Mouse (Mus musculus): Measurements from ENCODE around the gene Scyl2. TPM values are rescaled to one million over a fixed set of nuclear protein-coding genes. Genes with fewer than 3 reads are reported as not detected.
"Not testable (repeated sequence)": the region's sequence is repeated elsewhere in the genome, so short reads cannot be mapped to it uniquely, and the experiment has no call there.

Gene Scyl2
- total RNA-seq, 2 experiments from 2014 or later: 11.5 to 12.0 TPM

DNA sequence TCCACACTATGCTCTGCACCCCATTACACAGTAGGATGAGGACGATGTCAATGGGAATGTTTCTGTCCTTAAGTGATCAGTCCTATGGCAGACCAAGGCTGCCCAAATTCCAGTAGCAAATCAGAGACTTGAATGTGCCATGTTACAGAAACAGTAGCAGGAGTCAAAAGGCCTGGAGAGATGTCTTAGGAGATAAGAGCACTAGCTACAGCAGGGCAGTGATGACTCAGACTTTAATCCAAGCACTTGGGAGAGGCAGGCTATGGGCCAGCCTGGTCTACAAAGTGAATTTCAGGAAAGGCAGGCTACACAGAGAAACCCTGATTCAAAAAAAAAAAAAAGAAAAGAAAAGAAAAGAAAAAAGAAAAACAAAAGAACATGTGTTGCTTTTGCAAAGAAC, 6.6 kb downstream of the Scyl2 start:
- no peak for DNase-seq

- no peak for DNase-seq
Measured at GRCm38 (mm10) chr10:89678054-89678453, 8.0 kb downstream of the Scyl2 start.

GRCm38 (mm10) chr10:89676609-89677008, 9.5 kb downstream of the Scyl2 start:
- no peak for DNase-seq

- not testable (repeated sequence) for DNase-seq
Measured at GRCm38 (mm10) chr10:89670371-89670770, 15.7 kb downstream of the Scyl2 start.

- no peak for DNase-seq
Measured at GRCm38 (mm10) chr10:89667571-89667970, 18.5 kb downstream of the Scyl2 start.

- DNase-seq: no peak
Measured at GRCm38 (mm10) chr10:89665679-89666078, 20.4 kb downstream of the Scyl2 start.

DNA sequence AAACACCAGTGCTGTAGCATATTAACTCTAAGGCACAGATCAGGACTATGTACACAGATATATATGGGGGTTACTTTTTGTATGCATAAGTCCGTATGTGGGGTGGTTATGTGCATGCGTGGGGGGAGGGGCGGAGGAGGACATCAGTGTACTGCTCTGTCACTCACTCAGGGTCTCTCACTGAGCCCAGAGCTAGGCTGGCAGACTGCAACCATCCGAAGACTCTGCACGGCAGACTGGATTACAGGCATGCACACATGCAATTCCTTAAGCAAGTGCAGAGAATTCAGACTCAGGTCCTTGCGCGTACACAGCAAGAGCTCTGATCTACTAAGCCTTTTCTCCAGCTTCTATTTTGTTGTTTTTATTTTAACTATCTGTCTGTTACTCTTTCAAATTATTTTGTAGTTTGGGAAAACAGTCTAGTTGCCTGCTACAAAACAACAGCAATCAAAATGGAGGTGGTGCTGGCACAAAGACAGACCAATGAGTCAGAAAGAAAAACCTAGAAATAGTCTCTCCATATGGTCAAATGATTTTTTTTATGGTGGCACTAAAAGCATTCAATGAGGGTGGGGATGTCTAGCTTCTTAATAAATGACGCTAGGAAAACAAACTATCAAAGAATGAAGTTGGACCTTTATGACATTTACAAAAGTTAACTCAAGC, 21.0 kb downstream of the Scyl2 start:
- DNase-seq: no peak

DNA sequence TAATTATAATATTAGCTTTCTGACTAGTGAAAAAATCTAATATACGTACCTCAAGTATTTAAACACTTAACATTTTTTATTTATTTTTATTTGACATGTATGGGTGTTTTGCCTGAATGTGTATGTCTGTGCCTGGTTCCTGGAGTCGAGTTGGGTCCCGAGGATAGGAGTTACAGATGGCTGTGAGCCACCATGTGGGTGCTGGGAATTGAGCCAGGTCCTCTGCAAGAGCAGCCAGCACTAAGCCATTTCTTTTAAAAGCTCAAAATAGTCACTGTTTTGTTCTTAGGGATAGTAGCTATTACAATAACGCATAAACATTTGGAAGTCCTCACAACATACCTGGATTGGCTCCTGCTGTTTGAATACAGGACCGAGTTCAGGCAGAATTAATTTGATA, 29.7 kb downstream of the Scyl2 start:
- DNase-seq: no peak

DNA sequence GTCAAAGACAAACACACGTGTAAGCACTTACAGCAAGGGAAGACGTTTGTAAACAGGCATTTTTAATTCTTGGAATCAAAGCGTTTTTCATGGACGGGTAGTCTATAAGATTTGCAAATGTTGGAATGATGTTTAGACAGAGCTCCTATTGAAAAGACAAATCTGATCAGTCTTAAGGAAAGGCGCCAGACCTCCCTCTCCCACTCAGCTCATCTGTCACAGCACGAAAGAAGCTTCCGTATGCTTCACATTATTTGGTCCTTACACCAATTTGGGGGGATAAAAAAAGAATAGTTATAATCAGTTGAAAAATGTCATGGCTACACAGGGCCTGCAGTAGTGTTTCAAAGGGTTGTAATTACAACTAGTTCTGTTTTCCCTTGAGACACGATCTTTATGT, 33.2 kb downstream of the Scyl2 start:
- no peak for DNase-seq

- no peak for DNase-seq
Measured at GRCm38 (mm10) chr10:89651691-89652090, 34.4 kb downstream of the Scyl2 start.

GRCm38 (mm10) chr10:89646918-89647317, 39.2 kb downstream of the Scyl2 start:
- no peak for DNase-seq

DNA sequence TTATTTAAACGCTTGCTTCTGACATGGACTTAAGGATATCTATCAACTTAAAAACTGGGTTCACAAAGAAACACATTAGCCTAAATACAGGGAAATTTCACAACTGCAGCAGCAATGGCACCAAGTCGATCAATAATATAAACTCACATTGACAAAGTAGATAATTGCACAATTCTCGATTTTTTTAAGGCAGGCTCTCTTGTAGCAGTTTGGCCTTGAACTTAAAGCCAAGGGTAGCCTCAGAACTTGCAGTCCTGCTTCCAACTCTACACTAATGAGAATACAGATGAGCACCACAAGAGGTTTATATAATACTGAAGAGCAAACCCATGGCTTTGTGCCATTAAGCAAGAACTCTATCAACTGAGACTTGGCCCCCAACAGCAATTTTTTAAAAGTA, 49.1 kb downstream of the Scyl2 start:
- no peak for DNase-seq

DNA sequence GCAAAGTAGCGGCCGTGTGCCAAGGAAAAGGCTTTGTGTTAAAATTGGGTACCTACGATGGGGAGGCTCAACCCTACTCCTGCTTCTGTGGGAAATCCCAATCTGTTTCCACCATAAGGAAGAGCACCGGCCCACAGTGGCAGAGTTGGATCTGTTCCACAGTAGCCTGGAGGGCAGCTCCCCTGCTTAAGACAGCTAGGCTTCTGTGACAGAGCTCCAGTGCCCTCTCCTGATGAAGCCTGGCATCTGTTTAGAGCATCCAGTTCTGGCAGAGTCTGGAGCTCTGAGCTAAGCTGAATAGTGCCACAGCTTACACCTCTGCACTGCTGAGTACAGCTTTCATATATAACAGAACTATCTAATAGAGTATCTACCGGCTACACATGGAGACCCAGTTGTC, 51.1 kb downstream of the Scyl2 start:
- no peak for DNase-seq

DNA sequence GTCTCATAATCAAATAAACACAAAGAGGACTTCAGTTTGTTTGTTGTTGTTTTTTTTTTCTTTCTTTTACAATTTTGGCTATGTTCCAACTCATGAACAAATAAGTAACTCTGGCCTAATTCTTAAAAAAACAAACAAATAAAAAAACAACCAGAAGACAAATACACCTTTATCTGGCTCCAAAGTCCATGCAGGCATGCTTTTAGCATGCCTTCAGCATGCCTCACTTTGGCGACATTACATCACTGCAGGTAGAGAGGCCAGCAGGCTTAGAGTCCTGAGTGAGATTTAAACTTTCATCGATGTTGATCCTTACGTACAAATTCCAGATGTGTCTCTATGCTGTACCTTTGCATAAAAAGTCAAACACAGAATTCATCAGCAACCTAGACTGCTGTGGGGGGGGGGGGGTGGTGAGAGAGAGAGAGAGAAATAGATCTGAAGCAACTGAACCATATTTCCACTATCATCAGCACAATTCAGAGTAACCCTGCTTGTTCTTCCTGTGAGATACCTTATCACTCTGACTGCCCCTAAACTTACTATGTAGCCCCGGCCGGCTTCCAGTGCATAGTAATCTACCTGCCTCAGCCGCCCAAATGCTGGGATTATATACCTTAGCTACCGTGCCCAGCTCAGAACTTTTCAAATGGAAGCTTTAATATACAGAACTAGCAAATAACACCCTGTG, 52.2 kb downstream of the Scyl2 start:
- no peak for DNase-seq

DNA sequence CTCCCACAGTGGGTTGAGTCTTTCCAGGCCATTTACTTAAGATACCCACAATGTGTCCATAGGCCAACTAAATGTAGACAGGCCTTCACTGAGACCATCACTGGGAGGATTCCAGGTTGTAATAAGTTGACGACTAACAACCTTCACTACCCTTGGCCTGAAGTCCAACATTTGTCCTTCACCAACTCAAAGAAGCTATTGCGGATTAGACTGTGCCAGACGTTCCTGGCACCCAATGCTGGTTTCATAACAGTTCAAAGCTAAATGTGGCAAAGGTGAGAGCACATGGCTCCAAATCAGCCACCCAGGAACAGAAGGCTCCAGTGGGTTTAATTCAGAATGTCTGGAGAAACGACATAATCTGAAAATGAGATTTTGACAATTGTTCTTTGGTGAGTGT, 53.0 kb downstream of the Scyl2 start:
- DNase-seq: no peak

DNA sequence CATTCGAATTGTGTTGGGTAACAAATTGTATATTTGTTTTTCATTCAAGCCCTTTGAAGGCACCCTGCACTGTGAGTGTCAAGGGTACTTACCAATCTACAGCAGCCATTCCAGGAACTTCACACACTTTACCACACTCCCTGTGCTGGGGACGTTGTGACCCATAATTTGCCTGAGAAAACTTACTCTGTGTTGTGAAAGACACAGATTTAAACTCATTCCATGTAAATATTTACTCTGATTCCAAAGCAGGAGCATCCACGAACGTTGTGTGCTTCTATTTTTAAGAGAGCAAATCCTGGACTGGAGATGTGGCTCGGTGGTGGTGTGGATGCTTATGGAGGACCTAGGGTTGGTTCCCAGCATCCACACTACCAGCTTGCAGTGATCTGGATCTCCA, 54.3 kb downstream of the Scyl2 start:
- no peak for DNase-seq

GRCm38 (mm10) chr10:89630564-89630963, 55.5 kb downstream of the Scyl2 start:
- DNase-seq: no peak

- no peak for DNase-seq
Measured at GRCm38 (mm10) chr10:89630052-89630451, 56.0 kb downstream of the Scyl2 start.

GRCm38 (mm10) chr10:89626714-89627113, 59.4 kb downstream of the Scyl2 start:
- DNase-seq: no peak

- DNase-seq: no peak
Measured at GRCm38 (mm10) chr10:89624196-89624595, 61.9 kb downstream of the Scyl2 start.

DNA sequence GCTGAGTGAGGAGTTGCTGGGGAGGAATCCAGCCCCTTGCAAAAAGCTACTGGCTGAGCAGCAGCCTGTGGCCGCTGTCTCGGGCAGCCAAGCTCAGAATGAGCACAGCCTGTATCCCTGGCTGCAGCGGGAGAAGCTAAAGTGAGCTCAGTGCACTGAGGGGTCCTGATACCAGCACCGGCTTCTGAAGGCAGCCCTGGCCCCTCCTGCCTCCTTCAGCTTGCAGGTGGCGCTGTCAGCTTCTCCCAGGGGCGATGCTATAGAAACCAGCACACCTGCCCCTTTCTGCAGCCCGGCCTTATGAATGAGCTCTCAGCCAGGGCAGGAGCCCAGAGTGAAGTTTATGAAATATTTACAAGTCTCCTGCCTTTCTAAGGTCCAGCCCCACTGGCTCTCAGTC, 65.0 kb downstream of the Scyl2 start, which contains the start of gene Slc17a8:
Gene Slc17a8, minus strand, starts transcription at position 125 of the 400 bp plus-strand sequence.
- DNase-seq: no peak

- DNase-seq: no peak
Measured at GRCm38 (mm10) chr10:89599311-89599710, 86.8 kb downstream of the Scyl2 start.

- no peak for DNase-seq
Measured at GRCm38 (mm10) chr10:89597275-89597674, 88.8 kb downstream of the Scyl2 start.

GRCm38 (mm10) chr10:89595935-89596334, 90.2 kb downstream of the Scyl2 start:
- no peak for DNase-seq

Data from gastrocnemius, postnatal 25 days (tissue).